Mouse (Mus musculus) lung, postnatal 0 days (tissue): ENCODE results near the gene Ppfia4.

Experiments
- CTCF ChIP-seq: IDR thresholded peaks from 2 replicates; pipeline ENCODE4 v1.5.1; 2016; ENCODE audit warnings: antibody characterized with exemption, mild to moderate bottlenecking
- EP300 ChIP-seq: IDR thresholded peaks from 2 replicates; pipeline ENCODE4 v1.6.1; 2016; ENCODE audit warnings: antibody characterized with exemption, mild to moderate bottlenecking, control low read depth

DNA sequence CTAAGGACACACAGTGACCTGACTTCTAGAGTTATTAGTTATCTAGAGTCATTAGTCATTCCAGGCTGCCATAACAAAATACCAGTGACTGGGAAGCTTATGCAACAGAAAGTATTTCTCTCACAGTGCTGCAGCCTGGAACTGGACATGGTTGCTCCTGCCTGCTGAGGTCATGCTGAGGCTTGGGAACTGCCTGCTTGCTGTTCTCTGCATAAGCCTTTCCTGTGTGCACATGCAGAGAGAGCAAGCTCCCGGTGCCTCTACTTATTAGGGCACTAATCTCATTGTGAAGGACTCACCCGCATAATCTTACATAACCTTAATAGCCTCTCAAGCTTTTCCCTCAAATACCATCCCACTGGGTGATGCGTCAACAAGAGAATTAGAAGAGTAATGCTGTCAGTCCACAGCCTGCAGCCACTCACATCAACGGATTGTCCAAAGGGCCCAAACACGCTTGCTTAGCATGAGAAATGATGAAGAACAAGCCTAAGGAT is 59.9 kb downstream of the Ppfia4 start:
- TF ChIP-seq CTCF (no peak), EP300 (no peak)
